Mouse (Mus musculus) MN1 (cell line): Measurements from ENCODE around the gene Bcl7b.

Experiments used
- DNase-seq: peaks from one replicate; pipeline ENCODE4 v3.0.0-alpha.2; 2016; ENCODE audit warnings: low spot score

Gene Bcl7b

DNA sequence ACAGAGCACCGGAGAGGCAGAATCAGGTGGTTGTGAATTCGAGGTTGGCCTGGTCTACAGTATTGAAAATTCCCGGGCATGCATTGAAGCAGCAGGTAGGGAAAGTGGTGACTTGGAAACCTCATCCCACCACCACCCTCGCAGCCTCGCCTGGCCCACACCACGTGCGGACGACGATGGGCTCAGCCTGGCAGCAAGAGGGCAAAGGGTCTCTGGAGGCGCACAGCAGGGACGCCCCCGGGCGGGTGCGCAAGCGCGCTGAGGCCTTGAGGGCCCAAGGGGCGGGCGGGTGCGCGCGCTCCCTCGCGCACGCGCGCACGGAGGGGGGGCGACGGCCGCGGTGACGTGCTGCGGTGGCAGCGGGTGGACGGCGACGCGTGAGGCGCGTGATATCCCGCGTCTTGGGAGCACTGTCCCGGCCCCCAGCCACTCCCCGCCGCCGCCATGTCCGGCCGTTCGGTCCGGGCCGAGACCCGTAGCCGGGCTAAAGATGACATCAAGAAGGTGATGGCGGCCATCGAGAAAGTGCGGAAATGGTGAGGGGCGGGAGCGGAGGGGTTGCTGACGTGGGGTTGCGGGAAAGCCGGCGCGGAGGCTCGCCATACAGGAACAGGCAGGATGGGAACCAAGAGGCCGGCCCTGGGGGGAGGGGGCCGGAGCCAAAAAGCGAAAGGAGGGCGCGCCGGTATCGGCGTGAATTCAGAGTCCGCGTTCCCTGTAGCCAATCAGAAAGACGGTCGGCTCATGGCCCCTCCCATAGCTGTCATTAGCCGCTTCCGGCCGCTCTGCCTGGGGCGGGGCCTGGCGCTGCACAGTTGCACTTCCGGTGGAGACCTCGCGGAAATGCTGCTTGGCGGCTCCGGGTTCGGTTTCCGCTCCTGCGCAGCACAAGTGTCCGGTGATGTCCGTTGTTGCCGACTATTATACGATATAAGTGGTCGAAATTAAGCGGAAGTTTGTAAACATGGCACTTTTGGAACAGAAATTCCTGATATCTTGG, at the start of gene Bcl7b:
TSS of gene Bcl7b (plus strand) at position 221 of the 1,000 bp plus-strand sequence.
- peak; percentile 100 for DNase-seq

DNA sequence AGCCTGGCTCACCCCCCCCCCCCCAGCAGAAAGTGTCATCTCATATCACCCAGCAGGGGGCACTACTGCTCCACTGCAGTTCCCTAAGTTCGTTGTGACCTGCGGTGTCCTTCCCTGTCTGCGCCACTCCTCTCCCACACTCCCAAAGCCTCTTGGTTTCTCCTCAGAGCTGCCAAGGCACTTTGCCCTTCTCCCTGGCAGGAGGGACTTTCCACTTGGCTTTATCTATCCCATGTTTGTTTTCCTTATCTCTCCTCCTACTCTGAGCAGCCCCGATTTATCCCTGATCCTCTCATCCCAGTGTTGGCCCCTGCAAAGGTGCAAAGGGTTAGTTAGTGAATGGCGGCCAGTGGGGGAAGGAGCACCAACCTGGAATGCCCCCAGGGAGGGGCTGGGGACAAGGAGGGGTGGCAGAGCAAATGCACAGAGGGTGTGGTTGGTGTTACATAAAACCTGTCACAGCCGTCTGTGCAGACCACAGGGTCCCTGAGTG, 49.4 kb upstream of the Bcl7b start:
- DNase-seq, result peak; percentile 84

DNA sequence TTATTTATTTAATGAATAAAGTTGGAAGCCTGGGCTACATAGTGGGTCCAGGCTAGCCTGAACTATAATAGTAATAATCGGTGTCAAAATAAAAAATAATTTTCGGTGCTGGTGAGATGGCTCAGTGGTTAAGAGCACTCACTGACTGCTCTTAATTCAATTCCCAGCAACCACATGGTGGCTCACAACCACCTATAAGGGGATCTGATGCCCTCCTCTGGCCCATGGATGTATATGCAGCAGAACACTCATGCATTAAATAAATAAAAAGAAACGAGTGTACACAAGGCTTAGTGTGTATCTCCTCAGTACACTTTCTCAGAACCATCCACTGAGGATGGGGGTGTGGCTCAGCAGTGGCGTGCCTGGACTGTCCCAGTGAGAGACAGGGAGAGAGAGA, 47.3 kb upstream of the Bcl7b start:
- DNase-seq, result peak; percentile 30

DNA sequence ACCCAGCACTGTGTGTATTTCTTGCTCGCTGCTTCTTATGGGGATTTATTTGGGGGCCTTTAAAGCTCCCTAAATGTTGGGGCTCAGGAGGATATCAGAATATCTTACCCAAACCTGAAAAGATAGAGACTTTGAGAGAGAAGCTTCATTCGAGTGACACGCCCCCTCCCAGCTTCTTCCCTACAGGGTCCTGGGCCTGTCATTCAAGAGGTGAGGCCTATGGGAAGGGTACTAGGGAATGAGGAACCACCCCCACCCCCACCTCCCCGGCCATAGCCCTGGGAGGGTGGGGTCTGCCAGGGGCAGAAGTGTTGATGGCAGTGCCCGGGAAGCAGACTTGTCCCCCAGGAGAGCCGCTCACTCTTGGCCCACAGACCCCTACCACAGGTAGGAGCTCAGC, 42.0 kb upstream of the Bcl7b start:
- DNase-seq, result no peak

DNA sequence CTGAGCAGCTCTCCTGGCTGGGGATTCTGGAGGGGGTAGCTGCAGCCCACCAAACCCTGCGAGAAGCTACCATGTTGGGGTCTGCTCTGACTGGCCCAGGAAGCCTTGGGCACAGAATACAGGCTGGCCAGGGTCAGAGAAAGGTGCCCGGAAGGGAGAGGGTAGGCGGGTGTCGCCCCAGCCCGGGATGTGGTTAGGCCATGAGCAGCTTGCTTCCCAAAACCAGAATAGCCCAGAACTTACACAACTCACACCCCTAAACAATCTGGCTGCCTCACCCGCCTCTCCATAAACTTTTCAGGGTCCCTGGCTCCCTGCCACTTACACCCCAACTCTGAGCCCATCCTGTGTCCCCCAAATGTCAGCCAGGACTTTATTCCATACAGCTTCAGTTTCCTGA, 40.4 kb upstream of the Bcl7b start:
- no peak for DNase-seq

DNA sequence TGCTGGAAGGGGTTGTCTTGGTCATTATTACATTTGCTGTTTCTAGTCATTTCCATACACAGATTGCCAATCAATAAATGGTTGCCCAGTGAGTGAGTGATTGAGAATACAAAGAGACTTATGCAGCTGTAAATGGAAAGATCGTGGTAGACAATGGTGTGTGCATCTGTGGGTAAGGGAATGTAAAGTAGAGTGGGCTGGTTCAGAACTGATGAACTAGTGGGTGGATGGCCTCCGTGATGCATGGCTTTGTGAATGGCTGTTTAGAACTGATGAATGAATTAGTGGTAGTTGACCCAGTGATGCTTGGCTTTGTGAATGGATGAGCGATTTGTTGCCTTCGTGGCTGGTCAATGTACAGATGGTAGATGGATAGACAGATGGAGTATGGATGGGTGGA, 38.3 kb upstream of the Bcl7b start:
- no peak for DNase-seq

DNA sequence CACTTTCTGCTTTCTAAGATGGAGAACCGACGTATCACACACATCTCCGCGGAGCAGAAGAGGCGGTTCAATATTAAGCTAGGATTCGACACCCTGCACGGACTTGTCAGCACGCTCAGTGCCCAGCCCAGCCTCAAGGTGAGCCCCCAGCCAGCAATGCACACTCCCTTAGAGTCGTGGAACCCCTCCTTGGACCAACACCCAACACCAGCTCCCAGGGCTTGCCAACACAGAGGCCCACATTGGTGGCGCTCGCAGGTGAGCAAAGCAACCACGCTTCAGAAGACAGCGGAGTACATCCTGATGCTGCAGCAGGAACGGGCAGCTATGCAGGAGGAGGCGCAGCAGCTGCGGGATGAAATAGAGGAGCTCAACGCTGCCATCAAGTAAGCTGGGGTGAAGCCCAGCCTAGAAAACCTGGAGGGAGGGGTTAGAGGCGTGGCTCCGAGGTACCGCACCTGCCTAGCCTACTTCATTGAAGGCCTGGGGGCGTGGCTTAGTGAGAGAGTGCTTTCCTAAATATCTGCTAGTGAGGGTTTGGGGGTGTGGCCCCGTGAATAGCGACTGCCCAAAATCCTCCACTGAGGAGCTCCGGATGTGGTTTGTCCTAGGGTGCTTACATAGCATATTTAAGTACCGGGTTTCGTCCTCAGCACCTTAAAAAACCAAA, 34.2 kb upstream of the Bcl7b start:
- no peak for DNase-seq

DNA sequence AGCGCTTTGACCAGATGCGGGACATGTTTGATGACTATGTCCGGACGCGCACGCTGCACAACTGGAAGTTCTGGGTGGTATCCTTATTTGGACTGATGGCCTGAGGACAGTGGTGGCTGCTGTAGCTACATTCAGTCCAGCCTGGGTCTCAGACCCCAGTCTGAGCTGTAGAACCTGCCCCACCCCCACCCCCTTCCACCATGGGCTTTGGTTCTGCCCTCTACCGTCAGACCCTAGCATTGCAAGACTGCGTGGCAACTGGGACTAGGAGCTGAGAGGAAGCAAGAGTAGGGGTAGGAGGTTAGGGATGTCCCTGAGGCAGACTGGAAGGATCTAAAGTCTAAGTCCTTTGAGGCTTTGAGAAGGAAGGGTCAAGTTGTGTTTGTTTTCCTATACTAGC, 33.5 kb upstream of the Bcl7b start:
- no peak for DNase-seq

DNA sequence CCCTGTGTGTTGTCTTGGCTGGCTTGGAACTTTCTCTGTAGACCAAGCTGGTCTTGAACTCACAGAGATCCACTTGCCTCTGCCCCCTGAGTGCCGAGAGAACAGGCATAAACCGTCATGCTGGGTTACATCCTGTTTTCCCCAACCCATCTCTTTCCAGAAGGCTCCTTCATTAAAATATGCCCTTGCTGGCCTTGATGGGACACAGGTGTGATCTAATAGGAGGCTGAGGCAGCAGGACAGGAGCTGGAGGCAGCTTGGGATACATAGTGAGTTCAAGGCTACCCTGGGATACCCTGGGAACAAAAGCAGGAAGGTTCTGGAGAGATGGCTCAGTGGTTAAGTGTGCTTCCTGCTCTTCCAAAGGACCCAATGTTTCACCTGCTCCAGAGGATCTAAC, 28.2 kb upstream of the Bcl7b start:
- DNase-seq, result no peak

DNA sequence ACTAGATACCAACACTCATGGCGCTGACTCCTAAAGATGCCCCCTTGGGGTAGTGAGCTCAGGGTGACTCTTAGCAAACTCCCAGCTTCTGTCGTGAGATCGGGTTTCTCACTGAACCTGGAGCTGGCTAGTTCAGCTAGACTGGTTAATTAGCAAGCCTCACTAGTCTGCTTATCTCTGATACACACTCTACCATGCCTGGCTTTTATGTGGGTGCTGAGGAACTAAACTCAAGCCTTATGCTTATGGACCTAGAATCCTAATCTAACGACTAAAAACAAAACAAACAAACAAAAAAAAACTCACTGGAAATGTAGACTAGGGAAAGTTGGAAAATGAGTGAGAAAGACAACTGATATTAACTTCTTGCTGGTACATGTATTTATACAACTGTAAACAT, 23.6 kb upstream of the Bcl7b start:
- DNase-seq, result no peak

DNA sequence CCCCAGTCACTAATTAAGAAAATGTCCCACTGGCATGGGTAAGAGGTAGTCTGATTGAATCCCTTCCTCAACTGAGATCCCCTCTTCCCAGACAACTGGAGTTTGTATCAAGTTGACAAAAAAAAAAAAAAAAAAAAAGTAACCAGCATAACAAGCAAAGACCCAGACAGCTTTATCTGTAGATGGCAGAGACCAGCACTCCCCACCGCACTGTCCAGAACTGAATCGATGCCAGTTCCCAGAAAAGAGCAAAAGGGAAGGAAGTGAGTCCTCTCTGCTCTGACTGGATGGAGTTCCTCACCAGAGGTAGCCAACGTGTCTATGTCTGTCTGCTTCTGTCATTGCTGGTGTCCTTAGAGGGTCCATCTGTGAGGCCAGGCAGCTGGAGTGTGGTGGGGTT, 22.6 kb upstream of the Bcl7b start:
- DNase-seq, result no peak

DNA sequence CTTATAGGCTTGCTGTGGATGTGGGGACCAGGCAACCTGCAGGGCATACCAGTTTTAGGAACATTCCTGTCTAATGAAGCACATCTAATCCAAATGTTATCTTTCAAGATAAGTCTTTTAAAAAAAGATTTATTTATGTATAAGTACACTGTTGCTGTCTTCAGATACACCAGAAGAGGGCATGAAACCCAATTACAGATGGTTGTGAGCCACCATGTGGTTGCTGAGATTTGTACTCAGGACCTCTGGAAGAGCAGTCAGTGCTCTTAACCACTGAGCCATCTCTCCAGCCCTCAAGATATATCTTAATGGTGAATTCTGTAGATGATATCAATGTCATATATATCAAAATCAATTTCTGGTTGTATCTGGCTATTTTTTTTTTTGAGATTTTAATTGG, 22.1 kb upstream of the Bcl7b start:
- no peak for DNase-seq

DNA sequence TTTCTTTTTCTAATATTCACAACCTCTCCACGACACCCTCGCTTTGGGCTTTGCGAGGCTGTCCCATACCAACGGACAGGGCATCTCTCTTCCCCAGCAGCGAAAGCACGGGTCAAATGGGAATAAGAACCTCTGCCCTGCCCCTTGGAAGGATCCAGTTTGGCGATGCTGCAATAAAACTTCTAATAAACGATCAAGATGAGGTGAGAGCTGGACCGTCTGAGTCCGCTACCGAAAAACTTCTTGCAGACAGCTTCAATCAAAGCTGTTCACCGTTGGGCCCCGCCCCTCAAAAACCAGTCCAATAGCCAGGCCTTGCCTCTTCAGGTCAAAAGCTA, 19.4 kb upstream of the Bcl7b start:
- no peak for DNase-seq

DNA sequence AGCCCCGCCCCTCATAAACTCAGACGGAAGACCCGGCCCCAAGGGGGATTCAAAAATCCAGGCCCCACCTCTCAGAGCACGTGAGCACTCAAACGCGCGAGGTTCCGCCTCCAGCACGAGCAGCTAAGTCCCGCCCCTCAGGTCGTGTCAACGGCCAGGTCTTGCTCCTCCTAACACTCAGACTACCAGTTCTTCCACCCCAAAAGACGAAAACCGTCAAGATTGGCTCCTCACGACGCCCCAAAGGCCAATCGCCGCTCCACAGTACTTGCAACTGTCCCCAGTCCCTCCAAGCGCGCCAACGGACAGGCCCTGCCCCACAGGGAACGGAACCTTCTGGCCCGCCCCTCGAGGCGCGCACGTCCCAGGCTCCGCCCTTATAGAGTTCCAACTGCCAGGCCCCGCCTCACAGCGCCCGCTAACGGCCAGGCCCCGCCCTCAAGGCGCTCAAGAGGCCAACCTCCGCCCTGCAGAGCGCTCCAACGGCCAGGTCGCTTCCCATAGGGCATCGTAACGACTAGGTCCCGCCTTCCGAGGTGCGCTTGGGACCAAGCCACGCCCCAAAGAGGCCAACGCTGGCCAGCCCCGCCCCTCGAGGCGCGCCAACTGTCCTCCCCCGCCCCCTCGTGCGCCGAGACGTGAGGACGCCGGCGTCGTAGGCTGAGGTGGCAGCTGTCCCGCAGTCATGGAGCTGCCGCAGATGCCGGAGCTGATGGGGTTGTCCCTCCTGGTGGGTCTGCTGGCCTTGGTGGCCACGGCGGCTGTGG, 18.8 kb upstream of the Bcl7b start, which contains the start of gene Tbl2:
TSS of gene Tbl2 (plus strand) at position 605 of the 767 bp plus-strand sequence.
- DNase-seq, result peak; percentile 100

DNA sequence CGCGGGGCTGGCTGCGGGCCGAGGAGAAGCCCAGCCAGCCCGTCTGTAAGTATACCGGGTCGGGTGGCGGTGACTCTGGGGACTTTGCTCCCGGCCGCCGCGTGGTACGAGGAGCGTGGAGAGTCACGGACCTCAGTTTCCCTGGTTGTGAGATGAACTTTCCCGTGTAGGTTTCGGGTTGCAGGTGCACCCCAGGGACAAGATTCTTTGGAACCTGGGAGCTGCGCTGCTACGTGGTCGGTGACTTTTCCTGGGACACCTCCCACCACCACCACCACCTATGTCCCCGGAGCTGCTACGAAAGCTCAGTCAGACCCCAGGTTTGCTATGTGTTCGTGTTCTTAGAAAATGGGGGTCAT, 18.3 kb upstream of the Bcl7b start:
- DNase-seq, result no peak

DNA sequence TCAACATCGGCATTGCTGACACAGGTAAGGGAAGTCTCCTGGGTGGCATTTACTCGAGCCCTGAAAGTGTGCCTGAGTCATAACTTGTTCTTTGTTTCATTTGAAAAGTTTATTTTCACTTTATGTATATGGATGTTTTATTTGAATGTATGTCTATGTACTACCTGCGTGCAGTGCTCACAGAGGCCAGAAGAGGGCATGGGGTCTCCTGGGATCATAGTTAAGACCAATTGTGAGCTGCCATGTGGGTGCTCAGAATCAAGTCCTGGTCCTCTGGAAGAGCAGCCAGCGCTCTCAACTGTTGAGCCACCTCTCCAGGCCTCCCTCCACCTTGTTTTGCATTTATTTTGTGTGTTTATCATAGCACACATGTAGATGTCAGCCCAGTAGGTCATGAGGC, 11.6 kb upstream of the Bcl7b start:
- no peak for DNase-seq

DNA sequence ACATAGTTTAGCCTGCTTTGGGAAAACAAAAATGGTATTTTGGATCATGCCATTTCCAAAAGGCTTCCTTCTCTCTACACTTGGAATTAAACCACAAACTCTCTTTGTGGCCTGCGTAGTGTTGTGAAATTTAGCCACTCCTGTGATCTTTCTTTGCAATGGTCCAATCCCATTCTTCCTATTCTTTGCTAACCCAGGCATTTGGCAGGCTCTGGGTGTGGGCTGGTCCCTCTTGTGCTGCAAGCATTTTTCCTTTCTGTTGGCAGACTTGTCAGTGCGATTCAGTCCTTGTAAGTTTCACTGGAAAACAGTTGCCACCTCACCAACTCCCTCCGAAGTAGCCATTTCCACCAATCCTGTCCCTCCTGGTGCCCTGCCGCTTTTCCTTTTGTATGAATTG, 6.9 kb upstream of the Bcl7b start:
- no peak for DNase-seq

DNA sequence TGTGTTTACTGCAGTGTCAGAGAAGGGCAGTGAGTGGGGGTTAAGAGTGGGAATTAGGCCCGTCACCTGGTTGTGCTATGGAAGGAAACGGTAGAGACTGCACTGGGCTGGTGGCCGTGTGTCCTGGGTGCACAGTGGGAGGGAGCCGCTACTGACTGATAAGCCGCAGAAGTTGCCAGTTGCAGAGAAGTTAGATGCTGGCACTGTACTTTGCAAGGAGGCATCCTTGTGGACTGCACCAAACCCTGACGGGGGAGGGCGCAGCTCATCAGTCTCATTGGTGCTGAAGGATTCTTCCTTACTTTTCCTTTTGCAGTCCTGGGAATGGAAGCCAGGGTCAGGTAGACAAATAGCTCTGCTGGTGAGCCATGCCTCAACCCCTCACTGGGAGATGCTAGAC, 6.4 kb upstream of the Bcl7b start:
- DNase-seq, result no peak

DNA sequence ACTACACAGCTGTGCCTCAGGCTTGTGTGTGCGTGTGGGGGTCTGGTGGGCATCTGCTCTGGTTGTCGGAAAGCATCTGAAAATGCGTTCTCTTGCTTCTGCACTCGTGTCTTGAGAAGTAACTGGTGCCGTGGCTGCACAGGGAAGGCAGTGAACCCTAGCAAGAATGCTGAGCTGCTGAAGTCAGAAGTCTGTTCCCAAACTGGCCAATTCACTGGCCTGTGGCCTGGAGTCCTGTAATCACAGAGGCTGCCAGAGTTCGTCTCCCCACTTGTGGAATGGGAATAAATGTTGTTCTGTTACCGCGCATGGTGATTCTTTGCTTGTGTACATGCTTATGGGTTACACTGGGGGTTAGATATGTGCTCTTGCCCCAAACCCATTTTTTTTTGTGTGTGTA, 5.7 kb upstream of the Bcl7b start:
- no peak for DNase-seq

DNA sequence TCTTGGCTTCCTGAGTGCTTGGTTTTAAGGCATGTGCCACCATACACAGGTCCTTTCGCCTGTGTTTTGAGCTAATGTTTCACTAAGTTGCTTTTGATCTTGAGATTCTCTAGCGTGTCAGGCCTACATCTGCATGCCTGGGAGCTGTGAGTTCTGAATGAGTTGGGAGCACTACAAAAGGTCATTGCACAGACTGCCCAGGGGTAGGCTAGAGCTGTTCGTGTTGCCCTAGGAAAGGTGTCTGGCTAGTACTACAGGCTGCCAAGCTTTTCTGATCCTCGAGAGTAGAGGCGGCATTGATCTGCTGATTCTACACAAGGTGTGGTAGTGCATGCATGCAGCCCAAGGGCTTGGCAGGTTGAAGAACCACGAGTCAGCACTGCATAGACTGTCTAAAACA, 5.3 kb upstream of the Bcl7b start:
- no peak for DNase-seq

DNA sequence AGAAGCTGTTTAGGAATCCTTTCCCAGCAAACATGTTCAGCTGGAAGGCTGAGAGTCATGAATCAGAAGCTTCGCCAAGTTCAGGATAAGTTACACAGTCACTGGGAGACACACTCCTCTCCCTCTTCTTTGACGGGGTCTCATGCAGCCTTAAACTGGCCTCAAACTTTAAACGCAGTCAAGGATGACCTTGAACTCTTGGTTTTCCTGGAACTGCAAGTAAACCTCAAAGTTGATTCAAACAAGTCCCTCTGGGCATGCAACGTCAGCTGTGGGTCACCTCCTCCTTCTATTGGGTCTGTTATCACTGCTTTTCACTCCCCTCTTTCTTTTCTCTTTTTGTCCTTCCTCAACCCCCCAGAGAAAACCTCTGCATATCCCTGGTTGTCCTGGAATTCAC, 1.2 kb upstream of the Bcl7b start:
- no peak for DNase-seq

DNA sequence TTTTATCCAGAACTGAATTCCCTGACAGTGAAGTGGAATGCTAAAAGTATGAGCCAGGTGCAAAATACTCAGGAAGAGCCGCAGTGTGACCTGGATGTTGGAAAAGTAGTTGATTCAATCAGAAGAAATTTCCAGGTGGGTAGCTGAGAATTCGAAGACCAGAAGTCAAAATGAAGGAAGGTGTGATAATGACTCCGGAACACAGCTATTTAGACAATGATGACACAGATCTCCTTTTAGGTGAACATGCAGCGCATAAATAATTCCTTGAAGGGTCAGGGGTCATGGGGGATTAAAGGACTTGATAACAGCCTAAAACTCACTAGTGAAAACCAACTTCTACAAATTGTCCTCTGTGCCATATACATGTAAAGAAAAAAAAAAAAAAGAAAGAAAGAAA, 614 bp upstream of the Bcl7b start:
- DNase-seq, result no peak

DNA sequence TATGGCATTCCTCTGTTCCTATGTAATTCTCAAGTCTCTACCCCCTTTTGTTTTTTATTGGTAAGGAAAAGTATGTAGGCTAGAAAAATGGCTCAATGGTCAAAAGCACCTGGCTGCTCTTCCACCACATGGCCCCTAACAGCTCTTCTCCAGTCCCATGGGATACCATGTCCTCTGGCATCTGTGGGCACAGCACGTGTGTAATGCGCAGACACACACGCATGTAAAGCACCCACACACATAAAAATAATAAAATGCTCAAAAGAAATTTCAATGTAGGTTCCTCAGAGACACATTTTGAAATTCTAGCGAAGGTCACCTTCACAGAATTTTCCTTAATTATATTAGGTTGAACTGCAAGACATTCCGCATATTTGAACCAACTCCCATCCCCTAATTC, 1.4 kb downstream of the Bcl7b start:
- peak; percentile 53 for DNase-seq
